Mouse (Mus musculus) kidney, postnatal 0 days (tissue): ENCODE data around the gene Mgat2. TPM values are rescaled to one million over a fixed set of nuclear protein-coding genes. Genes with fewer than 3 reads are reported as not detected.

ENCODE experiments used
- ATAC-seq: fragments of 200-750 bp; cut with Nextera tagmentation; replicated peaks from 2 replicates; pipeline ENCODE4 v1.8.0; 2017; ENCODE audit warnings: low read depth, moderate number of reproducible peaks, moderate TSS enrichment, moderate library complexity; ENCODE audit not compliant: low FRiP score
- DNase-seq: peaks from one replicate; pipeline ENCODE4 v3.0.0-alpha.2; 2016; ENCODE audit warnings: low spot score
- H3K27ac ChIP-seq: fragments of 300-500 bp; sonication (generic); 2 replicates; pipeline ENCODE4 v1.5.1; 2014; ENCODE audit warnings: mild to moderate bottlenecking
- H3K27me3 ChIP-seq: fragments of 300-500 bp; sonication (generic); 2 replicates; pipeline ENCODE4 v1.6.1; 2014; ENCODE audit warnings: low read length, mixed read lengths; ENCODE audit not compliant: insufficient read depth
- H3K36me3 ChIP-seq: fragments of 300-500 bp; sonication (generic); 2 replicates; pipeline ENCODE4 v1.6.1; 2014; ENCODE audit warnings: low read length, mixed read lengths; ENCODE audit not compliant: insufficient read depth
- H3K4me1 ChIP-seq: fragments of 300-500 bp; sonication (generic); replicated peaks from 2 replicates; pipeline ENCODE4 v1.6.1; 2014; ENCODE audit warnings: antibody characterized with exemption, low read length, mixed read lengths; ENCODE audit not compliant: insufficient read depth
- H3K4me2 ChIP-seq: fragments of 300-500 bp; sonication (generic); 2 replicates; pipeline ENCODE4 v1.6.1; 2014; ENCODE audit warnings: mild to moderate bottlenecking, low read length, moderate library complexity, mixed read lengths
- H3K4me3 ChIP-seq: fragments of 300-500 bp; sonication (generic); replicated peaks from 2 replicates; pipeline ENCODE4 v1.5.1; 2014; ENCODE audit warnings: low read depth, low read length
- H3K9ac ChIP-seq: fragments of 300-500 bp; sonication (generic); 2 replicates; pipeline ENCODE4 v1.6.1; 2014; ENCODE audit warnings: low read depth, low read length
- H3K9me3 ChIP-seq: fragments of 300-500 bp; sonication (generic); replicated peaks from 2 replicates; pipeline ENCODE4 v1.6.1; 2016; ENCODE audit warnings: low read length, inconsistent platforms, mixed read lengths
- CTCF ChIP-seq: IDR thresholded peaks from 2 replicates; pipeline ENCODE4 v1.5.1; 2016; ENCODE audit warnings: antibody characterized with exemption, low read depth, mild to moderate bottlenecking, moderate library complexity
- WGBS: fragments of 180-500 bp; shearing (Covaris S2); extraction: QIAGEN DNeasy Blood & Tissue Kit; methylation state at CpG from one replicate; pipeline ENCODE4 v1.1.7; 2014; 5-methylcytosine and 5-hydroxymethylcytosine counted together
- polyA plus RNA-seq: library from polyadenylated mRNA; unstranded; fragments of >200 nt; fragmentation: Nextera tagmentation; extraction: Ambion mirVana; gene quantifications from 2 replicates; pipeline ENCODE4 v1.2.1, GENCODE M21; 2015

Mgat2 gene
- polyA plus RNA-seq, 1 experiment from 2014 or later: 81.5 TPM

- WGBS: 84% methylated on average over 18 of the region's 18 CpGs
- H3K27me3 ChIP-seq: no peaks in the 10 kb centered on the region
- H3K4me1 ChIP-seq: no peaks in the 10 kb centered on the region
- no peak for TF ChIP-seq CTCF
- no peaks in the 10 kb centered on the region for H3K9me3 ChIP-seq
- DNase-seq (no peak), ATAC-seq (peak; percentile 26; the same call in 1 of the 2 replicates)
- no peak overlapping the region for H3K9ac ChIP-seq
- no peak overlapping the region for H3K4me3 ChIP-seq
- H3K27ac ChIP-seq: no peak overlapping the region
- no peak overlapping the region for H3K4me2 ChIP-seq
- peaks cover 23% of the 10 kb centered on the region; the same call in 1 of the 2 replicates for H3K36me3 ChIP-seq
Measured at GRCm38 (mm10) chr12:69210056-69210979, 26.4 kb downstream of the Mgat2 start.

- H3K27me3 ChIP-seq: no peaks in the 10 kb centered on the region
- peaks cover 23% of the 10 kb centered on the region; the same call in 1 of the 2 replicates for H3K36me3 ChIP-seq
- H3K4me1 ChIP-seq: no peaks in the 10 kb centered on the region
- no peak overlapping the region for H3K9ac ChIP-seq
- peak; percentile 35 for DNase-seq
- WGBS: 81% methylated on average over 5 of the region's 5 CpGs
- H3K4me3 ChIP-seq: no peak overlapping the region
- no peaks in the 10 kb centered on the region for H3K9me3 ChIP-seq
- no peak overlapping the region for H3K4me2 ChIP-seq
- no peak overlapping the region for H3K27ac ChIP-seq
- TF ChIP-seq CTCF: peak; percentile 69
- no peak for ATAC-seq
Measured at GRCm38 (mm10) chr12:69211057-69211456, 27.1 kb downstream of the Mgat2 start.

- peak; percentile 24; the same call in 1 of the 2 replicates for TF ChIP-seq CTCF
- no peak overlapping the region for H3K4me3 ChIP-seq
- H3K36me3 ChIP-seq: peaks cover 22% of the 10 kb centered on the region; the same call in 1 of the 2 replicates
- no peak overlapping the region for H3K27ac ChIP-seq
- no peaks in the 10 kb centered on the region for H3K4me1 ChIP-seq
- no peaks in the 10 kb centered on the region for H3K27me3 ChIP-seq
- WGBS: 92% methylated on average over 13 of the region's 13 CpGs
- no peak for DNase-seq
- ATAC-seq: no peak
- no peak overlapping the region for H3K4me2 ChIP-seq
- H3K9ac ChIP-seq: no peak overlapping the region
- H3K9me3 ChIP-seq: no peaks in the 10 kb centered on the region
Measured at GRCm38 (mm10) chr12:69213186-69213777, 29.3 kb downstream of the Mgat2 start.

GRCm38 (mm10) chr12:69214393-69214792 lies 30.4 kb downstream of the Mgat2 start:
- DNase-seq: no peak
- Histone ChIP-seq H3K36me3 (peaks cover 17% of the 10 kb centered on the region; the same call in 1 of the 2 replicates), H3K4me3 (no peak overlapping the region), H3K27ac (no peak overlapping the region), H3K9ac (no peak overlapping the region), H3K27me3 (no peaks in the 10 kb centered on the region), H3K4me1 (no peaks in the 10 kb centered on the region), H3K4me2 (no peak overlapping the region), H3K9me3 (no peaks in the 10 kb centered on the region)
- TF ChIP-seq CTCF: no peak
- no peak for ATAC-seq
- WGBS: 89% methylated on average over 7 of the region's 7 CpGs

GRCm38 (mm10) chr12:69215000-69215785 lies 31.2 kb downstream of the Mgat2 start:
- no peak overlapping the region for H3K4me3 ChIP-seq

GRCm38 (mm10) chr12:69216587-69216986 lies 32.6 kb downstream of the Mgat2 start:
- Histone ChIP-seq H3K27ac (no peak overlapping the region), H3K4me2 (no peak overlapping the region), H3K4me3 (no peak overlapping the region), H3K4me1 (no peaks in the 10 kb centered on the region), H3K9me3 (no peaks in the 10 kb centered on the region), H3K27me3 (no peaks in the 10 kb centered on the region), H3K9ac (no peak overlapping the region), H3K36me3 (peaks cover 18% of the 10 kb centered on the region; the same call in 1 of the 2 replicates)
- TF ChIP-seq CTCF: no peak
- DNase-seq: no peak
- WGBS: 93% methylated on average over 7 of the region's 7 CpGs
- ATAC-seq: no peak

More at GRCm38 (mm10) chr12:69215000-69215785, 31.2 kb downstream of the Mgat2 start:
- DNase-seq: no peak
- Histone ChIP-seq H3K27me3 (no peaks in the 10 kb centered on the region), H3K36me3 (peaks cover 18% of the 10 kb centered on the region; the same call in 1 of the 2 replicates), H3K27ac (no peak overlapping the region), H3K4me2 (no peak overlapping the region), H3K9me3 (no peaks in the 10 kb centered on the region), H3K4me1 (no peaks in the 10 kb centered on the region), H3K9ac (no peak overlapping the region)
- WGBS: 93% methylated on average over 3 of the region's 3 CpGs
- no peak for ATAC-seq
- TF ChIP-seq CTCF: no peak
